Mouse (Mus musculus): Measurements from ENCODE around the gene Notch1. TPM values are rescaled to one million over a fixed set of nuclear protein-coding genes. Genes with fewer than 3 reads are reported as not detected.

Notch1 gene
- total RNA-seq, 2 experiments from 2014 or later: 17.1 to 18.9 TPM

- intact Hi-C loops (cut with DNase I; ENCODE audit: low total_unique reads): no loop called here
- DNase-seq: no peak
These were observed 79.2 kb downstream of the Notch1 start for GRCm38 (mm10) chr2:26437221-26437620.

DNA sequence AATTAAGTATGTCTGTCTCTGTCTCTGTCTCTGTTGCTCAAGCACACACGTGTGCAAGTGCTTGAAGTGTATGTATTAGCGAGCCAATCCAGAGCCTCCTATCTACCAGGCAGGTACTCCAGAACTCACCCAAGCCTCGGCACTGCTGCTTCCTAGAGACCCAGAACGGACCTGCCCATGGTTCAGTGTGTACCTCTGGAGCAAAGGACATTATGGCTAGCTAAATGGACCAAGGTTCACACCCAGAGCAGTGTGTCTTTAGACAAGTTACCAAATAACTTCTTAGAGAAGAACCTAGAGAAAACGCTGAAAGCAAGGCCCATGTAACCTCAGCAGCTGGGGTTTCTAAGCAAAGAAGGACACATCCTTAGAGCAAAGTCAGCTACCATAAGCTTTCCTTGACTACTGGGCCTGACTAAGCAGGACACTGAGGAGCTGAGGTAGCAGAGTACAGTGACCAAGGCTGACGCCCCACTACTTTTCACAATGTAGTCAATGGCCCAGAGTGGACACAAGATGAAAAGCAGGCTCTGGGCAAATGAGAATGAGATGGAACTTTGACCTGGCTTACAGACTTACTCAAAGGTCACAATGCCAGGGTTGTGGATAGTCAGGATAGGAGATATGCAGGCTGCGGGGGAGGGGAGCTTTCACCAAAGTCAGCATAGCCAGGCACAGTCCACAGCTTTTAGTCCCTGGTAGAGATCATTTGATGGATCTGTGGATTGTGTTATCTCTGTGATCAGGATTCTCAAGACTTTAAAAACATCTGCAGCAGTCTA, 81.5 kb downstream of the Notch1 start:
- intact Hi-C loops (cut with DNase I; ENCODE audit: low total_unique reads): no loop called here
- DNase-seq: no peak

DNA sequence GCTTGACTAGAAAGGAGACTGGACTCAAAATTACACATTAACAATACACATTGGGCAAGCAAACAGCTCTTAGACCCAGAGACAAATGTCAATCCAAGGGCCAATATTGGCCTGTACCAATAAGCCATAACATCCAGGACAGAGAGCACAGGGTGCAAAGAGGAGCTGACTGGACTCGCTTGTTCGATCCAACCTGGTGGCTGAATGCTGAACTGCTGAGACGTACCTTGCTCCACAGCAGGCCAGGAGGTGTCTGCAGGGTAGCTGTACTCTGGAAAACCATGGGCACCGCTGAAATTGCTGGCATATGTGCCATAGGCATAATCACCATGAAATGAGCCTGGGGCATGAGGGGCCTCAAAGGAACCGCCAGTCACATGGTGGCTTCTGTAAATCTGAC, 86.6 kb downstream of the Notch1 start:
- intact Hi-C loops (cut with DNase I; ENCODE audit: low total_unique reads): no loop called here
- DNase-seq: no peak

DNA sequence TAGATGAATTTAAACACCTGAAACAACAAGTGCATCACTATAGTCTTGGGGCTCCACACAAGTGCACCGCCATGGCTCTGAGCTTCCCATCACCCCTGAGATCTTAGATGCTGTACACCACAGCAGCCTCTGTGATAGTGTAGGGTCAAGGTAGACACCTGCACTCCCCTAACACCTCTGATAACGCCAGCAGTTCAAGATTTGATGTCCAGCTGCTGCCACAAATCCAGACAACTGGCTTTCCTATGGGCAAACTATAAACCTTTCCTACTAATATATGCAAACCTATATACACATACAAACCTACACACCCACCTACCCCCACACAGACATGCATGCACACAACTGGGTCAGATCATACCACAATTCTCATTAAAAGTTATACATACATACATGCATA, 91.9 kb downstream of the Notch1 start:
- intact Hi-C loops (cut with DNase I; ENCODE audit: low total_unique reads): no loop called here
- no peak for DNase-seq

GRCm38 (mm10) chr2:26423086-26423485, 93.4 kb downstream of the Notch1 start:
- intact Hi-C loops (cut with DNase I; ENCODE audit: low total_unique reads): no loop called here
- DNase-seq: no peak

DNA sequence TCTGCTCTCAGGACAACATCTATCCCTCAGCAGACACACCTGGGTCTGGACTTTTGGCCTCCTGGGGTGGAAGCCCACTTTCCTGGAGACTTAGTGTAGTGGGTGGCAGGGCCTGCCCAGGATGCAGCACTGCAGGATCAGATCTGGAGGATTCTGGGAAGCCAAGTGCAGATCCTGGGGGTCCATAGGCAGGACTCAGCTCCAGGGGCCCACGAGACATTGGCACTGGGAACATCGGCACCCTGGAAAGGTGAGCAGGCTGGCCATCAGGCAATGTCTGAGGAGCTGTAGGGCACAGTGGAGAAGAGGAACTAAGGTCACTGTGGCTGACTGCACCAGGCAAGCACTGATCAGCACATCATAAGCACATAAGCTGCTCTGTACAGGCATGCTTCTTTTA, 94.5 kb downstream of the Notch1 start:
- intact Hi-C loops (cut with DNase I; ENCODE audit: low total_unique reads): no loop called here
- DNase-seq: no peak

DNA sequence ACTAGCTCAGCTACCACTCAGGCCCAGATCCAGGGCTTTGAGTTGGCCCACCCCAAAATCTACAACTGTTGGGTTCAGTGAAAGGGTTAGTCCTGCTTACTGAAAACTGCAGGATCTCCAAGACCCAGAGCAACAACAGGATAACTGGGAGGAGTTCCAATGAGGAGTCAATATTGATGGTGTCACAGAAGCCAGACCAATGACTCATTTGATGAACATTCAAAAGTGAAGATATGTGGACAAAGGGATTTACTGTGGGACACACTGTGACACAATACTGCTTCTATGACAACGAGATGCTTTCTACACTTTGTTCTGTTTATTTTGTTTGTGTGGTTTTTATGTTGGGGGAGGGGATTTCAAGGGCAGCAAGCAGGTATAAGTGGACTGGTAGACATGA, 98.3 kb downstream of the Notch1 start:
- DNase-seq: no peak
- intact Hi-C loops (cut with DNase I; ENCODE audit: low total_unique reads): no loop called here

DNA sequence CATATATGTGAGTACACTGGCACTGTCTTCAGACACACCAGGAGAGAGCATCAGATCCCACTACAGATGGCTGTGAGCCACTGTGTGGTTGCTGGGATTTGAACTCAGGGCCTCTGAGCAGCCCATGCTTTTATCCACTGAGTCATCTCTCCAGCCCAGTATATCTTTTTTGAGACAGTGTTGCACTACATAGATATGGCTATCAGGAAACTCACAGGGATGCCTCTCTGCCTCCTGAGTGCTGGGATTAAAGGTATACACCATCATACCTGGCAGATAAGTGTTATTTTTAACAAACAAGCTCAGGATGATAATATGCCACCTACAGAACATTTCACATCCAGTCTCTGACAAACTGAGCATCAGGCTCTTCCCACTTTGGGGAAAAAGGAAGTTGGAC, 99.4 kb downstream of the Notch1 start:
- intact Hi-C loops (cut with DNase I; ENCODE audit: low total_unique reads): no loop called here
- DNase-seq: no peak

GRCm38 (mm10) chr2:26410931-26411411, 105.5 kb downstream of the Notch1 start:
- intact Hi-C loops (cut with DNase I; ENCODE audit: low total_unique reads): no loop called here

DNA sequence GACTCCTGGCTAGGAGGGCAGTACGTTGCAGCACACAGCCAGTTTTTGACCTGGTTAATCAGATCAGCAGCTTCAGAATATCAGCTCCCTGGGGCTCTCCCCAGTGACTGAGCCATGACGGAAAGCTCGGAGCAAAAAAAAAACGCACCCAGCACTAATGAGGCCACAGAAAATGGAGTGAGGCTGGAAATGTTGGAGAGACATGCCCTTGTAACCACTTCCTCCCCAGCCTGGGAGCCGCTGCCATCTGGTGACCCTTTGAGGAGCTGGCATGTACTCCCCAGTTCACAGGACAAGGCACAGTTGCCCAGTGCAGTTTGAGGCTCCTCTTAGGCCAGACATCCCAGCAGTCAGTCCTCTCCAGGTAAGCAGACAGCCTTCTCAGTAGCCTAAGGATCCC, 106.4 kb downstream of the Notch1 start:
- intact Hi-C loops (cut with DNase I; ENCODE audit: low total_unique reads): no loop called here
- DNase-seq: no peak

More at GRCm38 (mm10) chr2:26410931-26411411, 105.5 kb downstream of the Notch1 start:
- no peak for DNase-seq

GRCm38 (mm10) chr2:26409362-26409761, 107.1 kb downstream of the Notch1 start:
- DNase-seq: no peak
- intact Hi-C loops (cut with DNase I; ENCODE audit: low total_unique reads): no loop called here

DNA sequence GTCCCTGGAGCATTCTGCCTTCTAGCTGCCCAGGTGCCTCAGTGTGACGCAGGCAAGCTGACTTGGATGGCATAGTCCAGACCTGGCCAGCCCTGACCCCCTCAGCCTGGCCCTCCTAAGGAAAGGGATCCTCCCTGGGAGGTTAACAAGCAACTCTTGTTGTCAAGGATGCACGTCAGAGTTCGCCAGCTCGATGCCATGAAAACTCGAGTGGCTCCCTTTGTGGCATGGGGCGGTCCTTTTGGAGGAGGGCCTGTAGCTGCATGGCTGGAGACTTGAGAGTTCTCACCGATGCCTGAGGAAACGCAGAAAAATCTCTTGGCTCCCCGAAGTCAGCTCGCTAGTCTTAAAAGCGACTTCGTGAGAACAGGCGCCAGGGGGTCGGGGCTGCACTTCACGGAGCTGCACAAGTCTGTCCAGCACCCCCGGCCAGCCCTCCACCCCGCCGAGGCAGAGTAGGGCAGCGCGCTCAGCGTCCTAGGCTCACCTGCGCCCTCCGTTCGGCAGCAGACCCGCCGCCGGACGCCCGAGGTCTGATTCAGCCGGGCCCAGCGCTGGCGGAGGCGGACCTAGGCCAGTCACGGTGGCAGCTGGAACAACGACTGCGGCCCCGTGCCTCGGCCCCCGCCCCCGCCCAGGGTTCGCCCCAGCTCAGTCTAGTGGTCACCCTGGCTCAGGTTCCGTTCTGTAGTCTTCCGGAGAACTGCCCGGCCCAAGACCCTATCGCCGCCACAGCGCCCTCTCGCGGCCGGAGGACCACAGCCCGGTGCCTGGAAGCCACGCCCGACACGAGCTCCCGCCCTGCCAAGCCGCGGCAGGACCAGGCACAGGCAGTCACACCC, 107.7 kb downstream of the Notch1 start, which contains the start of gene Inpp5e:
Gene Inpp5e (minus strand): TSS at position 689 of the 842 bp plus-strand sequence.
- intact Hi-C loops (cut with DNase I; ENCODE audit: low total_unique reads): no loop called here
- peak; percentile 96 for DNase-seq

Small RNAs within 50 kb of the gene (microRNA-seq; reads per million reads assigned to microRNA genes)
- 0.64 to 1.5 reads per million in 2 experiments for gene Mir6996

Other genes starting within 250 kb of the Notch1 start
- gene Ccdc187, start 222.1 kb downstream of the Notch1 start, total RNA-seq (2021): under 1 TPM; 0.04 to 0.09 TPM
- gene Gpsm1, start 201.1 kb downstream of the Notch1 start, total RNA-seq (2021): 1 to 10 TPM; 6.4 to 7.4 TPM
- gene Dnlz, start 164.6 kb downstream of the Notch1 start, total RNA-seq (2021): 10 to 100 TPM; 17.0 to 17.6 TPM
- gene Card9, start 155.7 kb downstream of the Notch1 start, total RNA-seq (2021): 1 to 10 TPM in 1 of 2 experiments, under 1 TPM in 1; 0.71 to 1.1 TPM
- 1 to 10 TPM; 6.2 to 7.2 TPM for gene Snapc4, start 136.0 kb downstream of the Notch1 start, total RNA-seq (2021)
- gene Entr1, start 127.3 kb downstream of the Notch1 start, total RNA-seq (2021): 10 to 100 TPM; 24.5 to 24.9 TPM
- 100 to 1,000 TPM; 125 to 136 TPM for gene Pmpca, start 127.3 kb downstream of the Notch1 start, total RNA-seq (2021)
- gene Inpp5e, start 107.5 kb downstream of the Notch1 start, total RNA-seq (2021): 1 to 10 TPM; 5.7 to 5.8 TPM
- gene Sec16a, start 71.4 kb downstream of the Notch1 start, total RNA-seq (2021): 10 to 100 TPM; 20.9 to 24.1 TPM
- 100 to 1,000 TPM in 1 of 2 experiments, 10 to 100 TPM in 1; 64.1 to 106 TPM for gene Egfl7, start 63.4 kb upstream of the Notch1 start, total RNA-seq (2021)
- gene Gm20532, start 70.0 kb upstream of the Notch1 start, total RNA-seq (2021): not detected
- gene Agpat2, start 87.8 kb upstream of the Notch1 start, total RNA-seq (2021): 1 to 10 TPM; 4.9 to 6.3 TPM
- gene Fam69b, start 111.8 kb upstream of the Notch1 start, total RNA-seq (2021): 1 to 10 TPM; 1.4 to 3.1 TPM
- gene Lcn4, start 154.6 kb upstream of the Notch1 start, total RNA-seq (2021): not detected